Mouse (Mus musculus) monocyte, adult 2 months (primary cell): Measurements from ENCODE around the gene Rxra.

Source experiments
- DNase-seq, 2 experiments: peaks; one replicate each; pipeline ENCODE4 v3.0.0; 2022; ENCODE audit warnings: low spot score in 2 of 2, low read depth in 1 of 2

The Rxra gene

DNA sequence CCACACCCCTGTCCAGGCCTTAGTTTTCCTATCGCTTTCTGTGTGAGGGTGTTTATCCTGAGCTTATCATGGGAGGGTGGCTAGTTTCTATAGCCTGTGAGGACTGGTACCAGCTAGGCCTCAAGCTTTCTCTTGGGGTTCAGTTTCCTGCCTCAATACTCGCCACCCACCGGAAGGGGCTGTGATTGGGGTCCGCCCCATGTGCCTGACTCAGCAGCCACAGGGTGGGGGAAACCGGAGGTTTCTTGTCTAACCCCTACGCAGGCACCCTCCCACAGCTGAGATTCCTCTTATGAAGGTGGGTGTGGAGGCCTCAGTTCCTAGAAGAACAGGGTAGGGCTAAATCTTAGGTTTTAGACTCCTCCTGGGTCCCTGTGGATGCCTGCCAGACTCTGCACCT is 17.4 kb downstream of the Rxra start:
- no peak for DNase-seq

DNA sequence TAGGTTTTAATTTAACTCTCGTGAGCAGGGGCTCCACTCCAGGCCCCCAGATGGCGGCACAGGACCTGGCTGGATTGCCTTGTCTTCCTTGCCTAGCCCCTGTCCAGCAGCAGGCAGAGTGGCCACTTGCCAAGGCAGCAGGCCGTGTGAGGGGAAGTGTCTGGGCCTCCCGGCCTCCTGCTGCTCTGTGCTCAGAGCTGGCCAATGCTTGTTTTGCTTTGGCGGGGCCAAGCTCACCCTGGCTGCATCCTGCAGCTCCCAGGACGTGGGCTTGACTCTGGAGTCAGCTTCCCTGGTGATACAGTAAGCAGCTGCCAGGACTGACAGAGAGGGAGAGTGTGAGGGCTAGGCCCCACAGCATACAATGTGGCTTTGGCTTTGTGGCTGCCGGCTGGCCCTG is 23.3 kb downstream of the Rxra start:
- no peak for DNase-seq

DNA sequence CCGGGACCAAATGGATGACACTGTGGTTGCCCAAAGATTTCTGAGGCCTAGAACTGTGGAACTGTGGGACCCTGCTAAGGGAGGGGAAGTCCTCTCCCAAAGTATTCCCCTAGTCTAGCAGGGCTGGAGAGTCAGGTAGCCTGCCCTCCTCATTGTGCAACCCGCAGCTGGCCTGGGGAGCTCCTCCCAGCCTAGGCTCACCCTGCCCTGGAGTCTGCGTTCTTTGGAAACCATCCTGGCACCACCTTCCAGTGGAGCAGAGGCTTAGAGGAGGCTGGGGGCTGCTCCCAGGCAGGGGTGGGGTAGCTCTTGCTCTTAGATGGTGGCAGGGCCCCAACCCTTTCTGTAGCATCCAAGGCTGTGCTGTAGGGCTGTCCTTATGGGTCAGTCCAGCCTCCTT is 26.0 kb downstream of the Rxra start:
- DNase-seq, result no peak

- DNase-seq, result no peak
Observed at GRCm38 (mm10) chr2:27702904-27703666, 26.8 kb downstream of the Rxra start.

DNA sequence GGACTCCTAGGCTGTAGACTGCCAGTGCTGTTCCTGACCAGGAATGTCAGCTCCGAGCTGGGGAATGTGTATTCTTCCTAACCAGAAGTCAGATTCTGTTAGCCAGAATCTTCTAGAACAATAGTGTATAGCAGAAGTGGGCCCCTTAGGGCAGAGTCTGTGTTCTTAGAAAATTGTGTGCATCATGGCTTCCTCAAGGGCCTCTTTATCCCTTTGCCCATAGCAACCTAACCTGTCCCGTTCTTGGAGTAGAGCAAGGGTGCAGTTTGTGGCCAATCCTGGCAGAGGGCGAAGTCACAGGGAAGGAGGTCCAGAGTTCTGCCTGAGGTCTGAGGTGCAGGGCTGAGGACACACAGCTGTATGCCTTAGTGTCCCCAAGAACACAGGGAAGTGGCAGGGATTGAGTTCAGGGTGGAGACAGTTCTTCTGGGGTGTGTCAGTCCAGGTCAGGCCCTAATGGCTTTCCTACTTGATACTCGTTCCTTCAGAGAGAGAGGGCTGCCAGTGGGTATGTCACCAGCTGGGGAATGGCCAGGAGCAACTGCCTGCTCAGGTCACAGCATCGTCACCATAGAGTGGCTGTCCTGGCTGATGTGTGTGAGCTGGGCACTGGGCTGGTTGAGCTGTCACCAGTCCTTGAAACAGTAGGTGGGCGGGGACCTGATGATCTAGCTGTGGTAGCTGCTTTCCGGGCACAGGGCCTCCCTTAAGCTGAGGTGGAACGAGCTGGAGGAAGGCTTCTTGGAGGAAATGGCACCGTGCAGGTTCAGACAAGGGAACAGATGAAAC is 27.8 kb downstream of the Rxra start:
- DNase-seq, result no peak

DNA sequence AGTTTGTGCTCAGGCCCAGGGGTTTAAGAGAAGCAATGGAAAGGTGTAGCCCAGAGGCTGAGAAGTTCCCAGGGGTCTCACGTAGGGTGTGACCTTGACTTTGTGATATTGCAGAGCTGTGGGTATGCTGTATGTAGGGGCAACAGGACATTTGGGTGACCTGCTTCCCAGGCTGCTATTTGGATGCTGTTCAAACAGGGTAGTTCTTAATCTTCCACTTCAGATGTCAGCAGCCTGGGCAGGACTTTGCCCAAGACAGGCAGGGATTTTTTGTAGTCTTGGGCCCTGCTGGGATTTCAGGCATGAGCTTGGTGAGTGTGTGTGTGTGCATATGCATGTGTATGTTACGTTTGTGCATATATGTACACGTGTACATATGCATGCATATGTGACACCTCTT is 28.4 kb downstream of the Rxra start:
- no peak for DNase-seq

- no peak for DNase-seq
Observed at GRCm38 (mm10) chr2:27710871-27711382, 34.7 kb downstream of the Rxra start.

DNA sequence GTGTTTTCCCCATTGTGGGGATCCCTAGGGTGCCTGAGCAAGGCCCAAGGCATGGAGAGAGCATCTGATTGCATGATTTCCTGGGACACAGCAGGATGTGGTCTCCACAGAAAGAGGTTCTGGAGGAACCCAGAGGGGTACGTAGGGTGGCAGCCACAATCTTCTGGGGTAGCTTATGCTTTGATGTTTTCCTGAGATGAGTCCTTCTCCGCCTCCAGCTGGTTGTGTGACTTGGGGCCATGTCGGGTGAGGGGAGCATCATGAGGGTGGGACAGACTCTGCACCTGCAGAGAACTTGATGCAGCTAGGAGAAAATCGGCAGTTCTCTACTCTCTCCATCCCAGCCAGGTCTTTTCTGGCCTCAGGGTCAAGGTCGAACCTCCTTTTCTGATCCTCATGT is 36.4 kb downstream of the Rxra start:
- no peak for DNase-seq

GRCm38 (mm10) chr2:27713378-27713777 is 37.1 kb downstream of the Rxra start:
- DNase-seq, result no peak

- peak; percentile 68 to 82 for DNase-seq
Observed at GRCm38 (mm10) chr2:27714131-27714530, 37.9 kb downstream of the Rxra start.

- DNase-seq, result no peak
Observed at GRCm38 (mm10) chr2:27715221-27715620, 39.0 kb downstream of the Rxra start.

- no peak for DNase-seq
Observed at GRCm38 (mm10) chr2:27716339-27716738, 40.1 kb downstream of the Rxra start.

GRCm38 (mm10) chr2:27718191-27718590 is 42.0 kb downstream of the Rxra start:
- DNase-seq, result no peak

GRCm38 (mm10) chr2:27719601-27720000 is 43.4 kb downstream of the Rxra start:
- DNase-seq, result no peak

DNA sequence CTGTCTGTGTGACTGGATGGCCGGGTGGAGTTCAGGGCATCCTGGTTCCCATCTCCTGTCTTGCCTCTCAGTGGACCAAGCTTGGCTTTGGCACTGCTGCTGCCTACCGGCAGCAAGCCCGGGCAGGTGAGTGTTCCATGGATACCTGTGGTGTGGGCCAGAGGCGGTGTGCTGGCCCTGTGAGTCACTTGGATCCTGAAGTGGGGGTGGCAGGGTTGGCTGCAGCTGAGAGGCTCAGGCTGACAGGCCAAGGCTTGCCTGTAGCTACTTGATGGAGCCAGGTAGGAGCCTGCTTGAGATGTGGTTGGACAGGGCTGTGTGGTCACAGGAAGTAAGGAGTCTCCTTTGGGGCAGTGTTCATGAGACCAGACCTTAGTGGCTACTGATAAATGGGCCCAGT is 45.4 kb downstream of the Rxra start:
- DNase-seq, result no peak

DNA sequence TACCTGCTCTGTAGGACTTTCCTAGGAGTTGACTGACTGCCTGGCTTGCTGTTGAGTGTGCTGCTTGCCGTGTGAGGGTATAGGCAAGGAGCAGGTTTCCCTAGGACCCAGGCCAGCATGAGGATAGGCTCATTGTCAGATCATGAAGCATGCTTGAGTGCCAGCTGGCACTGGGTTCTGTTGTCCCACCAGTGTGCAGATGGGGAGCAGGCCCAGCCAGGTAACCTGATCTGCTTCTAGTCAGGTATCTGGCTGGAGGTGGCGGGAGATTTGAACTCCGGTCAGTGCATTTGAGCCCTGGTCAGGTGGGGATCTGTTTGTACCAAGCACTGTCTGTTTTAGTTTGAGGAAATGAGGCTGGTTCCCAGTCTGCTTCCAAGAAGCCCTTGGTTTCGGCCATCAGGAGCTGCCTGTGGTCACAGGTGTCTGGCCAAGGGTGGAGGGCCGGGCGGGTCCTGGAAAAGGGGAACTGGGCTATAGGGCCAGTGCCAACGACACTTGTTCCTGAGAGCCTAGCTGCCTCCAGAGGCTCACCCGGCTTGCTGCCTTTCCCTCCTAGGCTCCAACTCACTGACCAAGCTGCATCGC is 48.6 kb downstream of the Rxra start:
- DNase-seq, result no peak

GRCm38 (mm10) chr2:27727994-27728854 is 52.0 kb downstream of the Rxra start:
- no peak for DNase-seq

DNA sequence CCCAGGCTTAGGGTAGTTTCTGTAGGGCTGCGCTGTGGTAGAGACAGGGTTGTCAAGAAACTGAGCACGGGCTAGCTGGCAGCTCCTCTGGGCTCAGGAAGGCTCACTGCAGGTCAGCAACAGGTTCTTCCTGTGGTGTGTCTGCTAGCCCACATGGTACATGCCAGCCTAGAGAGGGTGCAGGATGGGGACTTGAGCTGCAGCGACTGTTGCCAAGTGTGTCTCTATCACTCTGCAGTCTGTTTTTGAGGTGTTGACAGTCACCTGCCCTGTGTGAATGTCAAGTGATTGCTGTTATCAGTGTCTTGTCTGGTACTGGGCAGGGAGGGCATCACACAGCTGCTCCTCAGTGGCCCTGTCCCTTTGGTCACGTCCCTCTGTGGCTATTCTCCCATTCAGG is 52.8 kb downstream of the Rxra start:
- no peak for DNase-seq

DNA sequence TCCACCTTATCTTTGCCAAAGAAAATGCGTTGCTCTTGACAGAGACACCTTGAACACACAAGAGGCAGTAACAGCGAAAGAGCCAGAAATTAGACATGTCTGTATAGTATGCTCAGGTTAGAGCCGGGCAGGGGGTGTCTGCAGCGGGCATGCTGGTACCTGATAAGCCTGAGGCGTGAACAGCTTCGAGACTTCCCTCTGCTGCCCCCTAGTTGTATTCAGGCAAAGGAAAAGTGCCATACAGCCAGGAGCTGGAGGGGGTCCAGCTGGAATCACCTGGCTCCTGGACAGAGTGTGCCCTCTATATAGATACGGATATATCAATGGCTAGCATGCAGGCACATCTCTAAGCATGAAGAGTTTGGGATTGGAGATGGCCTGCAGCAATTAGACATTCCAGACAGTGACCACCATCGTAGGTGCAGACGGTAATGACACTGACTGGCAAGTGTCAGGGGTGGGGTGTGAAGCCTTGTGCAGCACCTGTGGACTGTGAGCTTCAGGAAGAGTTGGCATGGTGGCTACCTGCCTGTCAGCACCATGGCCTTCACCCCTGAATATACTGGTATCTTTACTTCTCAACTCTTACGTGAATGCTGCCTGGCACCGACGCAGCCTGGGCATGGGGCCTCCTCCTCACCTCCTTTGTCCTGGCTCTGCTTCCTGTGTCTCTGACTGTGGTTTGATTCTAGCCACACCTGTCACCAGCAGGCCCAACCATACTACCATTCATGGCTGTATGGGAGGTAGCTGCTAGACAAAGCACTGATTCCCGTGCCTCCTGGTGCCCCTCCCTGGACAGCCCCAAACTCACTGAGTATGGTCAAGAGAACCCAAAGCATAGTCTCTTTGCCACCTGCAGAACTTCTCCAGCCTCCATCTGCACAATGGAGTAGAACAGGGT is 54.0 kb downstream of the Rxra start:
- no peak for DNase-seq

DNA sequence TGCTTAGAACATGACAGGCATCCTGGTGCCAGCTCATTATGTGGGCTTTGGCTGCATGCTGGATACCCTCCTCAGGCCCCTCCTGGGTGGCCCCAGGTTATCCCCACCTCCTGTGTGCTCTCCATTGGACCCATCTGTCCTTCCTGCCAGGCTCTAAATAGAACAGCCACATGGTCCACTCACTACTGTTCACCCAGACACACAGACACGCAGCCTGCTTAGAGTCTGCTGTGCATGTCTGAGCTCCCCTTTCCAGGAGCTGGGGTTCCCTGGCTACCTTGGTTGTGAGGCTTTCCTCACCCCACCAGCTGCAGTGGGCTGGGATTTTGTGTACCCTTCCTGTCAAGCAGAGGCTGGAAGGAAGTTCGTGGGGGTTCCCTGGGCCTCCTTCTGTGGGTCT is 56.8 kb downstream of the Rxra start:
- no peak for DNase-seq
